Mouse (Mus musculus) forebrain, embryonic 15.5 days (tissue): ENCODE measurements around the gene Mier3. TPM values are rescaled to one million over a fixed set of nuclear protein-coding genes. Genes with fewer than 3 reads are reported as not detected.

Source experiments
- ATAC-seq: fragments of 200-750 bp; cut with Nextera tagmentation; replicated peaks from 2 replicates; pipeline ENCODE4 v1.8.0; 2017; ENCODE audit warnings: mild to moderate bottlenecking, moderate TSS enrichment, moderate library complexity
- H3K27ac ChIP-seq: fragments of 300-500 bp; sonication (generic); replicated peaks from 2 replicates; pipeline ENCODE4 v1.5.1; 2015; ENCODE audit warnings: mild to moderate bottlenecking, inconsistent platforms
- H3K27me3 ChIP-seq: fragments of 300-500 bp; sonication (generic); 2 replicates; pipeline ENCODE4 v1.6.1; 2015; ENCODE audit warnings: inconsistent platforms
- H3K36me3 ChIP-seq: fragments of 300-500 bp; sonication (generic); 2 replicates; pipeline ENCODE4 v1.6.1; 2015; ENCODE audit warnings: mild to moderate bottlenecking, inconsistent platforms
- H3K4me1 ChIP-seq: fragments of 300-500 bp; sonication (generic); 2 replicates; pipeline ENCODE4 v1.6.1; 2015; ENCODE audit warnings: inconsistent platforms
- H3K4me2 ChIP-seq: fragments of 300-500 bp; sonication (generic); replicated peaks from 2 replicates; pipeline ENCODE4 v1.6.1; 2015; ENCODE audit warnings: mild to moderate bottlenecking, inconsistent platforms
- H3K4me3 ChIP-seq: fragments of 300-500 bp; sonication (generic); 2 replicates; pipeline ENCODE4 v1.5.1; 2015; ENCODE audit warnings: mild to moderate bottlenecking, inconsistent platforms
- H3K9ac ChIP-seq: fragments of 300-500 bp; sonication (generic); replicated peaks from 2 replicates; pipeline ENCODE4 v1.6.1; 2015; ENCODE audit warnings: mild to moderate bottlenecking, inconsistent platforms
- H3K9me3 ChIP-seq: fragments of 300-500 bp; sonication (generic); 2 replicates; pipeline ENCODE4 v1.6.1; 2016; ENCODE audit warnings: inconsistent platforms
- WGBS: fragments of 180-500 bp; shearing (Covaris S2); methylation state at CpG from one replicate; pipeline ENCODE4 v1.1.7; 2015; ENCODE audit warnings: mixed read lengths; 5-methylcytosine and 5-hydroxymethylcytosine counted together
- polyA plus RNA-seq: library from polyadenylated mRNA; unstranded; fragments of >200 nt; fragmentation: Nextera tagmentation; extraction: Ambion mirVana; gene quantifications from 2 replicates; pipeline ENCODE4 v1.2.1, GENCODE M21; 2015

Gene Mier3
- polyA plus RNA-seq, 1 experiment from 2014 or later: 21.9 TPM

DNA sequence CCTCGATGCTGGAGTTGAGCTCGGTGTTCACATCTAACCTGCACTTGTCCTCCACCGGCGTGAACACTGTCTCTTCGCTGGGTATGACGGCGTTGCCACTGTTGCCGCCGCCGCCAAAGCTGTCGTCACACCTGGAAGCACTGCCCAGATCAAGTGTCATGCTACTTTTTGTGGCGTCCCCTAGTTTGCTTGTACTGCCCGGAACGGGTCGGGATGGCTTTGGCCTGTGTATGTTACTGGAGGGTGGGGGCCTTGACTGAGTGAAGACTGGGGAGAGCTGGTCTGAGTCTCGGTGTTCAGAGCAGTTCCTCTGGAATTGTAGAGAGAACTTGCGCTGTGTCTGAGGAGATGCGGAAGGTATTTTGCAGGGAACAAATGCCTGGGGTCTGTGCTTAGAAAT, 74.6 kb downstream of the Mier3 start:
- Histone ChIP-seq H3K27ac (no peak overlapping the region), H3K9ac (no peak overlapping the region), H3K4me1 (no peaks in the 10 kb centered on the region), H3K4me3 (no peak overlapping the region), H3K9me3 (no peaks in the 10 kb centered on the region), H3K36me3 (peaks cover 65% of the 10 kb centered on the region), H3K4me2 (no peak overlapping the region), H3K27me3 (no peaks in the 10 kb centered on the region)
- 97% methylated on average over 18 of the region's 18 CpGs for WGBS
- no peak for ATAC-seq

- H3K9ac ChIP-seq: no peak overlapping the region
These were observed 75.2 kb downstream of the Mier3 start for GRCm38 (mm10) chr13:111755937-111756336.

GRCm38 (mm10) chr13:111756986-111757385, 76.2 kb downstream of the Mier3 start:
- 93% methylated on average over 6 of the region's 6 CpGs for WGBS
- peaks cover 70% of the 10 kb centered on the region for H3K36me3 ChIP-seq
- no peak overlapping the region for H3K4me3 ChIP-seq
- H3K9ac ChIP-seq: no peak overlapping the region
- no peak for ATAC-seq
- no peaks in the 10 kb centered on the region for H3K9me3 ChIP-seq
- no peaks in the 10 kb centered on the region for H3K4me1 ChIP-seq
- no peak overlapping the region for H3K27ac ChIP-seq
- no peak overlapping the region for H3K4me2 ChIP-seq
- H3K27me3 ChIP-seq: no peaks in the 10 kb centered on the region

More at GRCm38 (mm10) chr13:111755937-111756336, 75.2 kb downstream of the Mier3 start:
- H3K4me2 ChIP-seq: no peak overlapping the region
- no peak overlapping the region for H3K4me3 ChIP-seq
- no peaks in the 10 kb centered on the region for H3K4me1 ChIP-seq
- 95% methylated on average over 15 of the region's 15 CpGs for WGBS
- no peak overlapping the region for H3K27ac ChIP-seq
- ATAC-seq: no peak
- H3K27me3 ChIP-seq: no peaks in the 10 kb centered on the region
- peaks cover 68% of the 10 kb centered on the region for H3K36me3 ChIP-seq
- H3K9me3 ChIP-seq: no peaks in the 10 kb centered on the region

- Histone ChIP-seq H3K9ac (no peak overlapping the region), H3K27ac (no peak overlapping the region), H3K36me3 (peaks cover 53% of the 10 kb centered on the region), H3K27me3 (no peaks in the 10 kb centered on the region), H3K4me1 (no peaks in the 10 kb centered on the region), H3K4me2 (no peak overlapping the region), H3K9me3 (no peaks in the 10 kb centered on the region), H3K4me3 (no peak overlapping the region)
- 95% methylated on average over 12 of the region's 12 CpGs for WGBS
- no peak for ATAC-seq
These were observed 81.7 kb downstream of the Mier3 start for GRCm38 (mm10) chr13:111762526-111762925.

Other genes starting within 250 kb of the Mier3 start
- gene Gpbp1, start 190.9 kb upstream of the Mier3 start, polyA plus RNA-seq: 105 and 111 TPM in 2 replicates
- not detected in 2 replicates for gene Gm49496, start 131.0 kb upstream of the Mier3 start, polyA plus RNA-seq
- gene Gm10198, start 88.2 kb upstream of the Mier3 start, polyA plus RNA-seq: not detected in 2 replicates
- 9.8 and 9.9 TPM in 2 replicates for gene Map3k1, start 128.0 kb downstream of the Mier3 start, polyA plus RNA-seq